Mouse (Mus musculus) layer of hippocampus, adult 18-20 months (tissue): ENCODE results near the gene Pithd1. TPM values are rescaled to one million over a fixed set of nuclear protein-coding genes. Genes with fewer than 3 reads are reported as not detected.
"Not testable (repeated sequence)": the region's sequence is repeated elsewhere in the genome, so short reads cannot be mapped to it uniquely, and the experiment has no call there.

Experiments
- DNase-seq, 2 experiments: peaks; one replicate each; pipeline ENCODE4 v3.0.0; 2022; ENCODE audit warnings: low spot score in 2 of 2
- total RNA-seq, 2 experiments: library from RNA; stranded (reverse); gene quantifications; 2 replicates each; pipeline ENCODE4 v1.2.3; 2021

The Pithd1 gene
- total RNA-seq, 2 experiments from 2014 or later = 88.9 to 93.4 TPM

GRCm38 (mm10) chr4:135962946-135963345, 24.1 kb downstream of the Pithd1 start:
- DNase-seq = no peak

GRCm38 (mm10) chr4:135962198-135962597, 24.9 kb downstream of the Pithd1 start:
- no peak for DNase-seq

GRCm38 (mm10) chr4:135961709-135962108, 25.4 kb downstream of the Pithd1 start:
- no peak for DNase-seq

GRCm38 (mm10) chr4:135960717-135961116, 26.3 kb downstream of the Pithd1 start:
- peak; percentile 61 to 87 for DNase-seq

GRCm38 (mm10) chr4:135958354-135958753, 28.7 kb downstream of the Pithd1 start:
- DNase-seq = no peak

- no peak for DNase-seq
Observed at GRCm38 (mm10) chr4:135955886-135956285, 31.2 kb downstream of the Pithd1 start.

- DNase-seq = peak in 1 of 2 experiments; percentile 85
Observed at GRCm38 (mm10) chr4:135954241-135954640, 32.8 kb downstream of the Pithd1 start.

- no peak for DNase-seq
Observed at GRCm38 (mm10) chr4:135953179-135953578, 33.9 kb downstream of the Pithd1 start.

GRCm38 (mm10) chr4:135951505-135951904, 35.6 kb downstream of the Pithd1 start:
- DNase-seq = no peak

- DNase-seq = no peak
Observed at GRCm38 (mm10) chr4:135950365-135950764, 36.7 kb downstream of the Pithd1 start.

GRCm38 (mm10) chr4:135949911-135950310, 37.2 kb downstream of the Pithd1 start:
- DNase-seq = no peak

GRCm38 (mm10) chr4:135949475-135949874, 37.6 kb downstream of the Pithd1 start:
- DNase-seq = no peak

- DNase-seq = no peak
Observed at GRCm38 (mm10) chr4:135948142-135948541, 38.9 kb downstream of the Pithd1 start.

- DNase-seq = no peak
Observed at GRCm38 (mm10) chr4:135946659-135947301, 40.3 kb downstream of the Pithd1 start.

GRCm38 (mm10) chr4:135946278-135946658, 40.8 kb downstream of the Pithd1 start, which contains the start of gene Hmgcl:
Gene Hmgcl, plus strand, starts transcription at chr4:135946448.
- DNase-seq = peak; percentile 92 to 96

GRCm38 (mm10) chr4:135945706-135946105, 41.4 kb downstream of the Pithd1 start:
- no peak for DNase-seq

GRCm38 (mm10) chr4:135943389-135943788, 43.7 kb downstream of the Pithd1 start:
- no peak for DNase-seq

- no peak for DNase-seq
Observed at GRCm38 (mm10) chr4:135942193-135942592, 44.9 kb downstream of the Pithd1 start.

GRCm38 (mm10) chr4:135941026-135941425, 46.0 kb downstream of the Pithd1 start:
- not testable (repeated sequence) for DNase-seq

- DNase-seq = no peak
Observed at GRCm38 (mm10) chr4:135938858-135939257, 48.2 kb downstream of the Pithd1 start.

GRCm38 (mm10) chr4:135935502-135935901, 51.6 kb downstream of the Pithd1 start:
- no peak for DNase-seq

GRCm38 (mm10) chr4:135934708-135935500, 52.2 kb downstream of the Pithd1 start:
- no peak for DNase-seq
